Mouse (Mus musculus): ENCODE measurements around the gene Foxp1. TPM values are rescaled to one million over a fixed set of nuclear protein-coding genes. Genes with fewer than 3 reads are reported as not detected.

The Foxp1 gene
- total and polyA plus RNA-seq, 2 experiments from 2014 or later: 112 to 167 TPM

- no peak for TF ChIP-seq CTCF (IDR thresholded peaks at IDR 0.05; ENCODE audit: low read depth)
- DNase-seq: peak; percentile 24
Observed at GRCm38 (mm10) chr6:99280619-99281018, 241.9 kb downstream of the Foxp1 start.

GRCm38 (mm10) chr6:99277251-99277650, 245.3 kb downstream of the Foxp1 start:
- no peak overlapping the region for H3K4me3 ChIP-seq (ENCODE audit: low read depth, low read length)
- no peaks in the 10 kb centered on the region for H3K27me3 ChIP-seq (ENCODE audit: insufficient read depth, low read length)
- no peaks in the 10 kb centered on the region for H3K36me3 ChIP-seq (ENCODE audit: insufficient read depth)
- no peak overlapping the region for H3K27ac ChIP-seq (ENCODE audit: low read depth, low read length)
- no peak overlapping the region for H3K9ac ChIP-seq
- no peak for TF ChIP-seq CTCF (IDR thresholded peaks at IDR 0.05; ENCODE audit: low read depth)
- WGBS: 84% methylated on average over 1 of the region's 1 CpGs
- DNase-seq: no peak
- ATAC-seq: no peak
- no peaks in the 10 kb centered on the region for H3K9me3 ChIP-seq (ENCODE audit: low read length)
- no peak overlapping the region for H3K4me2 ChIP-seq (ENCODE audit: low read depth)
- no peaks in the 10 kb centered on the region for H3K4me1 ChIP-seq (ENCODE audit: insufficient read depth)

More at GRCm38 (mm10) chr6:99280619-99281018, 241.9 kb downstream of the Foxp1 start:
- Histone ChIP-seq H3K36me3 (ENCODE audit: insufficient read depth) (no peaks in the 10 kb centered on the region), H3K9ac (no peak overlapping the region), H3K27ac (ENCODE audit: low read depth, low read length) (no peak overlapping the region), H3K4me3 (ENCODE audit: low read depth, low read length) (no peak overlapping the region), H3K4me1 (ENCODE audit: insufficient read depth) (no peaks in the 10 kb centered on the region), H3K4me2 (ENCODE audit: low read depth) (no peak overlapping the region), H3K9me3 (ENCODE audit: low read length) (no peaks in the 10 kb centered on the region), H3K27me3 (ENCODE audit: insufficient read depth, low read length) (no peaks in the 10 kb centered on the region)
- peak; percentile 14; the same call in 1 of the 2 replicates for ATAC-seq
- WGBS: 47% methylated on average over 5 of the region's 5 CpGs

- ATAC-seq (no peak), DNase-seq (no peak)
- H3K36me3 ChIP-seq (ENCODE audit: insufficient read depth): no peaks in the 10 kb centered on the region
- WGBS: 73% methylated on average over 7 of the region's 7 CpGs
- no peaks in the 10 kb centered on the region for H3K9me3 ChIP-seq (ENCODE audit: low read length)
- H3K27ac ChIP-seq (ENCODE audit: low read depth, low read length): no peak overlapping the region
- H3K9ac ChIP-seq: no peak overlapping the region
- TF ChIP-seq CTCF (IDR thresholded peaks at IDR 0.05; ENCODE audit: low read depth): no peak
- no peak overlapping the region for H3K4me3 ChIP-seq (ENCODE audit: low read depth, low read length)
- no peak overlapping the region for H3K4me2 ChIP-seq (ENCODE audit: low read depth)
- H3K4me1 ChIP-seq (ENCODE audit: insufficient read depth): no peaks in the 10 kb centered on the region
- H3K27me3 ChIP-seq (ENCODE audit: insufficient read depth, low read length): no peaks in the 10 kb centered on the region
Observed at GRCm38 (mm10) chr6:99276297-99276653, 246.2 kb downstream of the Foxp1 start.

GRCm38 (mm10) chr6:99275381-99276296, 246.9 kb downstream of the Foxp1 start:
- no peaks in the 10 kb centered on the region for H3K36me3 ChIP-seq (ENCODE audit: insufficient read depth)
- H3K4me2 ChIP-seq (ENCODE audit: low read depth): no peak overlapping the region
- no peak overlapping the region for H3K9ac ChIP-seq
- no peaks in the 10 kb centered on the region for H3K27me3 ChIP-seq (ENCODE audit: insufficient read depth, low read length)
- no peaks in the 10 kb centered on the region for H3K4me1 ChIP-seq (ENCODE audit: insufficient read depth)
- H3K27ac ChIP-seq (ENCODE audit: low read depth, low read length): no peak overlapping the region
- WGBS: 40% methylated on average over 21 of the region's 21 CpGs
- TF ChIP-seq CTCF (IDR thresholded peaks at IDR 0.05; ENCODE audit: low read depth): no peak
- no peak for ATAC-seq
- no peak for DNase-seq
- H3K9me3 ChIP-seq (ENCODE audit: low read length): no peaks in the 10 kb centered on the region
- H3K4me3 ChIP-seq (ENCODE audit: low read depth, low read length): no peak overlapping the region

- no peak overlapping the region for H3K4me2 ChIP-seq (ENCODE audit: low read depth)
- ATAC-seq (no peak), DNase-seq (no peak)
- H3K27ac ChIP-seq (ENCODE audit: low read depth, low read length): no peak overlapping the region
- H3K9ac ChIP-seq: no peak overlapping the region
- no peaks in the 10 kb centered on the region for H3K4me1 ChIP-seq (ENCODE audit: insufficient read depth)
- no peak for TF ChIP-seq CTCF (IDR thresholded peaks at IDR 0.05; ENCODE audit: low read depth)
- H3K36me3 ChIP-seq (ENCODE audit: insufficient read depth): no peaks in the 10 kb centered on the region
- 88% methylated on average over 5 of the region's 5 CpGs for WGBS
- no peaks in the 10 kb centered on the region for H3K27me3 ChIP-seq (ENCODE audit: insufficient read depth, low read length)
- no peak overlapping the region for H3K4me3 ChIP-seq (ENCODE audit: low read depth, low read length)
- H3K9me3 ChIP-seq (ENCODE audit: low read length): no peaks in the 10 kb centered on the region
Observed at GRCm38 (mm10) chr6:99274667-99275066, 247.9 kb downstream of the Foxp1 start.

GRCm38 (mm10) chr6:99274222-99274621, 248.3 kb downstream of the Foxp1 start:
- Histone ChIP-seq H3K9ac (no peak overlapping the region), H3K4me1 (ENCODE audit: insufficient read depth) (no peaks in the 10 kb centered on the region), H3K27me3 (ENCODE audit: insufficient read depth, low read length) (no peaks in the 10 kb centered on the region), H3K9me3 (ENCODE audit: low read length) (no peaks in the 10 kb centered on the region), H3K4me3 (ENCODE audit: low read depth, low read length) (no peak overlapping the region), H3K4me2 (ENCODE audit: low read depth) (no peak overlapping the region), H3K27ac (ENCODE audit: low read depth, low read length) (no peak overlapping the region), H3K36me3 (ENCODE audit: insufficient read depth) (no peaks in the 10 kb centered on the region)
- ATAC-seq: no peak
- TF ChIP-seq CTCF (IDR thresholded peaks at IDR 0.05; ENCODE audit: low read depth): no peak
- WGBS: 81% methylated on average over 6 of the region's 6 CpGs
- no peak for DNase-seq

- TF ChIP-seq CTCF (IDR thresholded peaks at IDR 0.05; ENCODE audit: low read depth): no peak
- 85% methylated on average over 5 of the region's 5 CpGs for WGBS
- Histone ChIP-seq H3K9me3 (ENCODE audit: low read length) (no peaks in the 10 kb centered on the region), H3K27me3 (ENCODE audit: insufficient read depth, low read length) (no peaks in the 10 kb centered on the region), H3K4me2 (ENCODE audit: low read depth) (no peak overlapping the region), H3K4me1 (ENCODE audit: insufficient read depth) (peaks cover 6% of the 10 kb centered on the region; the same call in 1 of the 2 replicates), H3K4me3 (ENCODE audit: low read depth, low read length) (no peak overlapping the region), H3K9ac (no peak overlapping the region), H3K27ac (ENCODE audit: low read depth, low read length) (no peak overlapping the region), H3K36me3 (ENCODE audit: insufficient read depth) (no peaks in the 10 kb centered on the region)
- no peak for ATAC-seq
- no peak for DNase-seq
Observed at GRCm38 (mm10) chr6:99273177-99273576, 249.3 kb downstream of the Foxp1 start.
